Mouse (Mus musculus) embryonic facial prominence, embryonic 15.5 days (tissue): ENCODE data around the gene Trim17. TPM values are rescaled to one million over a fixed set of nuclear protein-coding genes. Genes with fewer than 3 reads are reported as not detected.

Experiments
- ATAC-seq: fragments of 200-750 bp; cut with Nextera tagmentation; 2 replicates; pipeline ENCODE4 v1.8.0; 2017; ENCODE audit warnings: low read depth, moderate TSS enrichment; ENCODE audit not compliant: insufficient number of reproducible peaks, low FRiP score, low TSS enrichment
- H3K27ac ChIP-seq: fragments of 300-500 bp; sonication (generic); replicated peaks from 2 replicates; pipeline ENCODE4 v1.5.1; 2015; ENCODE audit warnings: mild to moderate bottlenecking, inconsistent platforms
- H3K27me3 ChIP-seq: fragments of 300-500 bp; sonication (generic); 2 replicates; pipeline ENCODE4 v1.6.1; 2015; ENCODE audit warnings: inconsistent platforms
- H3K36me3 ChIP-seq: fragments of 300-500 bp; sonication (generic); 2 replicates; pipeline ENCODE4 v1.6.1; 2015; ENCODE audit warnings: mild to moderate bottlenecking, inconsistent platforms
- H3K4me1 ChIP-seq: fragments of 300-500 bp; sonication (generic); 2 replicates; pipeline ENCODE4 v1.6.1; 2015; ENCODE audit warnings: inconsistent platforms
- H3K4me2 ChIP-seq: fragments of 300-500 bp; sonication (generic); replicated peaks from 2 replicates; pipeline ENCODE4 v1.6.1; 2015; ENCODE audit warnings: mild to moderate bottlenecking, inconsistent platforms
- H3K4me3 ChIP-seq: fragments of 300-500 bp; sonication (generic); replicated peaks from 2 replicates; pipeline ENCODE4 v1.5.1; 2015; ENCODE audit warnings: mild to moderate bottlenecking, inconsistent platforms
- H3K9ac ChIP-seq: fragments of 300-500 bp; sonication (generic); 2 replicates; pipeline ENCODE4 v1.6.1; 2015; ENCODE audit warnings: inconsistent platforms
- H3K9me3 ChIP-seq: fragments of 300-500 bp; sonication (generic); replicated peaks from 2 replicates; pipeline ENCODE4 v1.6.1; 2016; ENCODE audit warnings: inconsistent platforms
- WGBS: fragments of 180-500 bp; shearing (Covaris S2); methylation state at CpG from one replicate; pipeline ENCODE4 v1.1.7; 2015; 5-methylcytosine and 5-hydroxymethylcytosine counted together
- polyA plus RNA-seq: library from polyadenylated mRNA; unstranded; fragments of >200 nt; fragmentation: Nextera tagmentation; extraction: Ambion mirVana; gene quantifications from 2 replicates; pipeline ENCODE4 v1.2.1, GENCODE M21; 2015

Trim17 gene
- polyA plus RNA-seq, 1 experiment from 2014 or later = 0.59 TPM

DNA sequence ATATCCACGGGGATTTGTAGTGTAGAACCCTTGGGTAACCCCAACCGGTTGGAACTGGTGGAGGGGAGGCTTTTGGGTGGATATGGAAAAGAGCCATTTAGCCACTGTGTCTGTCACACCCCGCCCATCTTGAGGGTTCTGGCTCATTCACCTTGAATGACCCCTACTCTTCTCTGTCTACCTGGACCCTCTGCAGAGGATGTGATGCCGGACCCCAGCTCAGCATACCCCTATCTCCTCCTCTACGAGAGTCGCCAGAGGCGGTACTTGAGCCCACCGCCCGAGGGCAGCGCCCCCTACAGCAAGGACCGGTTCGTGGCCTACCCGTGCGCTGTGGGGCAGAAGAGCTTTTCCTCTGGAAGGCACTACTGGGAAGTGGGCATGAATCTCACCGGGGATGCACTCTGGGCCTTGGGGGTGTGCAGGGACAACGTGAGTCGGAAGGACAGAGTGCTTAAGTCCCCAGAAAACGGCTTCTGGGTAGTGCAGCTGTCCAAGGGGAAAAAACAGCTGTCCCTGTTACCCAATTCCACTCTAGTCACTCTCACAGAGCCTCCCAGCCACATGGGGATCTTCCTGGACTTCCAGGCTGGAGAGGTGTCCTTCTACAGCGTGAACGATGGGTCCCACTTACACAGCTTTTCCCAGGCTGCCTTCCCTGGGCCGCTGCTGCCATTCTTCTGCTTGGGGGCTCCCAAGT, 16.5 kb downstream of the Trim17 start:
- ATAC-seq = no peak
- Histone ChIP-seq H3K4me2 (no peak overlapping the region), H3K4me1 (no peaks in the 10 kb centered on the region), H3K9ac (no peak overlapping the region), H3K36me3 (peaks cover 9% of the 10 kb centered on the region; the same call in 1 of the 2 replicates), H3K4me3 (no peak overlapping the region), H3K27me3 (no peaks in the 10 kb centered on the region), H3K27ac (no peak overlapping the region), H3K9me3 (no peaks in the 10 kb centered on the region)
- 90% methylated on average over 21 of the region's 21 CpGs for WGBS

DNA sequence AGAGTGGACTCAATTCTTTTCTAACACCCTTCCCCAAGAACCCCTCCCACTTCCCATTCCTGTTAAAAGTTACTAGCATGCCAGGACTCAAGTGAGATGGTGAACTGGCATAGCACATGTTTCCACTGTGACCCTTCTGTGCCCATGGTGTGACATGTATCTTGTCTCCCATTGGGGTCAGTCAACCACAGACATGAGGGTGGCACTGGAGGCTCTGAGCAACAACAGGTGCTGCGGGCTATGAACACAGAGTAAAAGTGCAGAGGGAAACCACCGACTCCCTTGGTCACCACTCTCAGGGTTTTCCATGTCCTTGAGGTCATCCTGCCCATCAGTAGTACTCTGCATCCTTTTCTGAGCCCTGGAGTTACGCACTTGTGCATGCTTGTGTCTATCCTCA, 17.3 kb downstream of the Trim17 start:
- peaks cover under 1% of the 10 kb centered on the region; the same call in 1 of the 2 replicates for H3K4me1 ChIP-seq
- H3K9me3 ChIP-seq = no peaks in the 10 kb centered on the region
- 90% methylated on average over 3 of the region's 3 CpGs for WGBS
- no peak overlapping the region for H3K9ac ChIP-seq
- H3K27me3 ChIP-seq = no peaks in the 10 kb centered on the region
- H3K4me2 ChIP-seq = no peak overlapping the region
- H3K4me3 ChIP-seq = no peak overlapping the region
- no peak for ATAC-seq
- H3K27ac ChIP-seq = no peak overlapping the region
- peaks cover 9% of the 10 kb centered on the region; the same call in 1 of the 2 replicates for H3K36me3 ChIP-seq

DNA sequence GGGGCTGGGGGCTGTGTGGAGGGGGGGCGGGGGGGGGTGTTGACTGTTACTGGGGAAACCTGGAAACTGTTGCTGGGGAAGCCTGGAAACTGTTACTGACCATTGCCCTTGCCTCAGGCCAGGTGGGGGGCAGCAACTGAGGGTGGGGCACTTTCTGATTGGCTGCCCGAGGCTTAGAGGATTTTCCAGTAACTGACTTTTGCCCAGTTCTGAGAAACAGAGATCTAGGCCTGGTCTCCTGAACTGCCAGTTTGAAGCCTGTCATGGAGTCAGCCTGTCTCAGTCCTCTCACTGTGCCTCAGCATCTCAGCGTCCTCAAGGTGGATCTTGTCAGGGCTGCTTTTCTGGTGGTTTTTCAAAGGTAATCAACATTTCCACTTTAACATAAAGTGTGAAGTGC, 19.9 kb downstream of the Trim17 start:
- no peaks in the 10 kb centered on the region for H3K27me3 ChIP-seq
- WGBS = 85% methylated on average over 3 of the region's 3 CpGs
- no peak overlapping the region for H3K27ac ChIP-seq
- ATAC-seq = no peak
- no peaks in the 10 kb centered on the region for H3K9me3 ChIP-seq
- no peak overlapping the region for H3K4me3 ChIP-seq
- peaks cover 9% of the 10 kb centered on the region; the same call in 1 of the 2 replicates for H3K36me3 ChIP-seq
- no peak overlapping the region for H3K9ac ChIP-seq
- no peak overlapping the region for H3K4me2 ChIP-seq
- peaks cover 18% of the 10 kb centered on the region for H3K4me1 ChIP-seq

GRCm38 (mm10) chr11:58977150-58977549, 22.7 kb downstream of the Trim17 start:
- no peaks in the 10 kb centered on the region for H3K9me3 ChIP-seq
- peak overlapping the region; percentile 99 for H3K4me3 ChIP-seq
- no peak overlapping the region for H3K27ac ChIP-seq
- peak overlapping the region; percentile 93 for H3K4me2 ChIP-seq
- peaks cover 4% of the 10 kb centered on the region for H3K36me3 ChIP-seq
- peak overlapping the region; percentile 87 for H3K9ac ChIP-seq
- H3K4me1 ChIP-seq = peaks cover 36% of the 10 kb centered on the region
- no peak for ATAC-seq
- WGBS = 0% methylated on average over 29 of the region's 29 CpGs
- no peaks in the 10 kb centered on the region for H3K27me3 ChIP-seq

DNA sequence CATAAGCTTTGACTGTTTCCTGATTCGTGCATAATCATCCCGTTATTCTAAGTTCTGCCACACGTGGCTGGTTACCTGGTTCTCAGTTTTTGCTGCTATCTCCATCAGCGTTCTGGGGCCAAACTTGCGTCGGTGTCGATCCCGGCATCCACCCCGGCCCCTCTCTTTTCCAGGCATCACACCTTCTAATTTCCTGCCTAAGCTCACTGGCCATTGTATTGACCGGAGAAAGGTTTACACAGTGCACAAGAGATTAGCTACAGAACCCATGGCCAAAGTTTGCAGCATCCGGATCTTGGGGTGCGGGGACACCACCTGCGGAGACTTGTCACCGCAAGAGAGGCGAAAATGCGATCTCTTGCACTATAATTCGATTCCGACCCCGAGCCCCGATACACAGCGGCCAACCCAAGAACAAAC, 23.1 kb downstream of the Trim17 start:
- Histone ChIP-seq H3K9ac (peak overlapping the region; percentile 87), H3K27ac (peak overlapping the region; percentile 68), H3K4me3 (peak overlapping the region; percentile 99), H3K9me3 (no peaks in the 10 kb centered on the region), H3K36me3 (peaks cover 9% of the 10 kb centered on the region), H3K4me1 (peaks cover 36% of the 10 kb centered on the region), H3K27me3 (no peaks in the 10 kb centered on the region), H3K4me2 (peak overlapping the region; percentile 93)
- ATAC-seq = no peak
- under 1% methylated on average over 21 of the region's 21 CpGs for WGBS

- H3K9me3 ChIP-seq = no peaks in the 10 kb centered on the region
- H3K4me1 ChIP-seq = peaks cover 36% of the 10 kb centered on the region
- peak within 1 kb of the TSS; percentile 68 for H3K27ac ChIP-seq
- peak within 1 kb of the TSS; percentile 93 for H3K4me2 ChIP-seq
- H3K27me3 ChIP-seq = no peaks in the 10 kb centered on the region
- peak within 1 kb of the TSS; percentile 99 for H3K4me3 ChIP-seq
- peaks cover 14% of the 10 kb centered on the region for H3K36me3 ChIP-seq
- H3K9ac ChIP-seq = peak within 1 kb of the TSS; percentile 87
- peak; percentile 67 for ATAC-seq
- WGBS = under 1% methylated on average over 64 of the region's 64 CpGs
Measured at GRCm38 (mm10) chr11:58978027-58978705, 23.7 kb downstream of the Trim17 start, which contains the start of gene Trim11. Gene Trim11 (plus strand): TSS chr11:58978093.

- peak overlapping the region; percentile 87 for H3K9ac ChIP-seq
- peaks cover 15% of the 10 kb centered on the region for H3K36me3 ChIP-seq
- ATAC-seq = no peak
- WGBS = 1% methylated on average over 5 of the region's 5 CpGs
- peak overlapping the region; percentile 68 for H3K27ac ChIP-seq
- H3K27me3 ChIP-seq = no peaks in the 10 kb centered on the region
- peak overlapping the region; percentile 93 for H3K4me2 ChIP-seq
- no peaks in the 10 kb centered on the region for H3K9me3 ChIP-seq
- H3K4me3 ChIP-seq = peak overlapping the region; percentile 99
- H3K4me1 ChIP-seq = peaks cover 36% of the 10 kb centered on the region
Measured at GRCm38 (mm10) chr11:58978706-58979030, 24.2 kb downstream of the Trim17 start.

- 65% methylated on average over 3 of the region's 3 CpGs for WGBS
- H3K9ac ChIP-seq = peak overlapping the region; percentile 87
- H3K27ac ChIP-seq = peak overlapping the region; percentile 34; the same call in 1 of the 2 replicates
- no peaks in the 10 kb centered on the region for H3K9me3 ChIP-seq
- H3K4me2 ChIP-seq = peak overlapping the region; percentile 93
- ATAC-seq = no peak
- H3K4me3 ChIP-seq = peak overlapping the region; percentile 99
- H3K36me3 ChIP-seq = peaks cover 20% of the 10 kb centered on the region
- H3K27me3 ChIP-seq = no peaks in the 10 kb centered on the region
- peaks cover 36% of the 10 kb centered on the region for H3K4me1 ChIP-seq
Measured at GRCm38 (mm10) chr11:58979183-58979582, 24.7 kb downstream of the Trim17 start.

DNA sequence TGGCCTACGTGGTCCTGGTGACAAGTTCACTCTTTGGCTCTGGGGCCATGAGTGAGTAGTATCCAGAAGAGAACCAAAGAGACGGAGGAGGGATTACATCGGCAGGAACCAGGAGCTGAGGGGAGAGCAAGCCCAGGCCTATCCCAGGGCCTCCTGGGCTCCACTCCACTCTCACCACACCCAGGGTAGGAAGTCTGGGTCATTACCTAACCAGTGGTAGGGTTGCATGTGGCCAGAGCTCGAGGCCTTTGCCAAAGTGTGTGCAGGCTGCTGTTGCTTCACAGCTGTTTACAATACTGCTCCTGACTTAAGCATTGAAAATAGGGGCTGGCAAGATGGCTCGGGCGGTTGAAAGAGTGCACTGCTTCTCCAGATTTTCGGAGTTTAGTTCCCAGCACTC, 25.2 kb downstream of the Trim17 start:
- peak overlapping the region; percentile 99 for H3K4me3 ChIP-seq
- H3K27me3 ChIP-seq = no peaks in the 10 kb centered on the region
- H3K4me1 ChIP-seq = peaks cover 36% of the 10 kb centered on the region
- WGBS = 59% methylated on average over 7 of the region's 7 CpGs
- H3K4me2 ChIP-seq = peak overlapping the region; percentile 93
- 0 out of 2 replicates have a peak overlapping the region, but pooled peaks have one; percentile 87 for H3K9ac ChIP-seq
- peaks cover 25% of the 10 kb centered on the region for H3K36me3 ChIP-seq
- no peaks in the 10 kb centered on the region for H3K9me3 ChIP-seq
- ATAC-seq = no peak
- peak overlapping the region; percentile 34; the same call in 1 of the 2 replicates for H3K27ac ChIP-seq

GRCm38 (mm10) chr11:58980381-58980990, 26.0 kb downstream of the Trim17 start:
- no peaks in the 10 kb centered on the region for H3K27me3 ChIP-seq
- peaks cover 33% of the 10 kb centered on the region for H3K36me3 ChIP-seq
- peak overlapping the region; percentile 93 for H3K4me2 ChIP-seq
- WGBS = 46% methylated on average over 5 of the region's 5 CpGs
- ATAC-seq = no peak
- H3K4me3 ChIP-seq = no peak overlapping the region
- H3K9me3 ChIP-seq = no peaks in the 10 kb centered on the region
- H3K9ac ChIP-seq = no peak overlapping the region
- H3K4me1 ChIP-seq = peaks cover 36% of the 10 kb centered on the region
- H3K27ac ChIP-seq = no peak overlapping the region
